Mouse (Mus musculus) ES-Bruce4 (cell line): ENCODE results near the gene Kitl. TPM values are rescaled to one million over a fixed set of nuclear protein-coding genes. Genes with fewer than 3 reads are reported as not detected.

Source experiments
- H3K27ac ChIP-seq: 2 replicates; pipeline ENCODE4 v1.5.1; 2012; ENCODE audit warnings: low read length, inconsistent platforms; ENCODE audit not compliant: insufficient read depth
- H3K27me3 ChIP-seq: 2 replicates; pipeline ENCODE4 v1.6.1; 2012; ENCODE audit warnings: mild to moderate bottlenecking, low read length, inconsistent platforms; ENCODE audit not compliant: control insufficient read depth, poor library complexity, insufficient read depth, severe bottlenecking
- H3K36me3 ChIP-seq: 2 replicates; pipeline ENCODE4 v1.6.1; 2012; ENCODE audit warnings: inconsistent platforms, mild to moderate bottlenecking, low read length, moderate library complexity; ENCODE audit not compliant: control insufficient read depth, poor library complexity, insufficient read depth, severe bottlenecking
- H3K4me1 ChIP-seq: one replicate; pipeline ENCODE4 v1.8.1; 2011; ENCODE audit warnings: low read length; ENCODE audit not compliant: control insufficient read depth, insufficient read depth
- H3K4me3 ChIP-seq: 2 replicates; pipeline ENCODE4 v1.5.1; 2011; ENCODE audit warnings: low read depth, mild to moderate bottlenecking, low read length
- H3K9ac ChIP-seq: 2 replicates; pipeline ENCODE4 v1.6.1; 2012; ENCODE audit warnings: low read depth, mild to moderate bottlenecking, inconsistent platforms; ENCODE audit not compliant: poor library complexity, severe bottlenecking
- H3K9me3 ChIP-seq: replicated peaks from 2 replicates; pipeline ENCODE4 v1.6.1; 2012; ENCODE audit warnings: mild to moderate bottlenecking, low read length, inconsistent platforms; ENCODE audit not compliant: control insufficient read depth, poor library complexity, insufficient read depth, severe bottlenecking
- CTCF ChIP-seq: IDR thresholded peaks from one replicate; pipeline ENCODE4 v1.8.1; 2011; ENCODE audit warnings: low read depth, low read length
- EP300 ChIP-seq: IDR thresholded peaks from 2 replicates; pipeline ENCODE4 v1.6.1; 2011; ENCODE audit warnings: low read depth, low read length; ENCODE audit not compliant: insufficient read depth
- POLR2A ChIP-seq: IDR thresholded peaks from one replicate; pipeline ENCODE4 v1.8.1; 2011; ENCODE audit warnings: low read length; ENCODE audit not compliant: insufficient read depth
- polyA plus RNA-seq: library from polyadenylated mRNA; stranded (reverse); fragments of >200 nt; gene quantifications from 2 replicates; pipeline ENCODE4 v1.2.4, GENCODE M21; 2011; ENCODE audit warnings: low read depth; ENCODE audit not compliant: missing spikeins, insufficient read depth, insufficient read length

Gene Kitl
- polyA plus RNA-seq, 1 experiment: 8.9 TPM

DNA sequence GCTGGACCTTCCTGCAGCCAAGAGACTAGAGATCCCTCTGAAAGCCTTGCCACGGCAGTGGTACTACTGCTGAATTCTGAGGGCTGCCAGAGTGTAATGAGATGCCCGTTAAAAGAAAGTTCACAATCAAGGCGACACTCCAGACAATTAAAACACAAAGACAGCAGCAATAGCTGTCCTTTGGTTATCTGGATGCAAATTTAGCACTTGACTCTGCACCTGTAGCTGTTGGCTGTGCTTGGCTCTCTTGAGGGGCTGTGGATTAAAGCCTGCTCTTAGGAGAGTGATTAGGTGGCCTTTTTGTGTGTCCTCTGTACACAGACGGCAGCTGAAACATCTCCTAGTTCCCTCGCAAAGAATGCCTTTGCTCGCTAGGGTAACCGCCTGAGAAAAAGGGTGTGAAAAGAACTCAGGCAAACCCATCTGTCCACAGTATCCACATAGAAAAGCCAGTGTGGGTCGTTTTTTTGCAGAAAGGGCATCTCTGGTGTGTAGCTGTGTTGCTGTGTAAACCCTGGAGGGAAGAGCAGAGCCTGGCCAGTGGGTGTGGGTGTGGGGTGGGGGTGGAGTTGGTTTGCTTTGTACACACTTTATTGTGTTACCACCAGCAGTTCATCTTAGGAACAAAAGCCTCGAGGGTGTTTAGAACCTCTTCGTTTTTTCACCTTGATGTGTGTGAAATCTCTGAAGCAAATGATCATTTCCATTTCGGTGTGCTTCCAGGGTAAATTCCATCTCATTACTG is 6.8 kb downstream of the Kitl start:
- Histone ChIP-seq H3K4me1 (no peaks in the 10 kb centered on the region), H3K9ac (no peak overlapping the region), H3K27ac (no peak overlapping the region), H3K36me3 (no peaks in the 10 kb centered on the region), H3K27me3 (peaks cover 3% of the 10 kb centered on the region; the same call in 1 of the 2 replicates), H3K9me3 (no peaks in the 10 kb centered on the region), H3K4me3 (no peak overlapping the region)
- TF ChIP-seq EP300: no peak
- TF ChIP-seq CTCF: no peak
- TF ChIP-seq POLR2A: no peak

- Histone ChIP-seq H3K36me3 (no peaks in the 10 kb centered on the region), H3K9ac (no peak overlapping the region), H3K27me3 (peaks cover 3% of the 10 kb centered on the region; the same call in 1 of the 2 replicates), H3K4me3 (no peak overlapping the region), H3K9me3 (no peaks in the 10 kb centered on the region), H3K27ac (no peak overlapping the region), H3K4me1 (no peaks in the 10 kb centered on the region)
- TF ChIP-seq EP300: no peak
- no peak for TF ChIP-seq POLR2A
- no peak for TF ChIP-seq CTCF
Observed at GRCm38 (mm10) chr10:100022835-100023093, 7.3 kb downstream of the Kitl start.

DNA sequence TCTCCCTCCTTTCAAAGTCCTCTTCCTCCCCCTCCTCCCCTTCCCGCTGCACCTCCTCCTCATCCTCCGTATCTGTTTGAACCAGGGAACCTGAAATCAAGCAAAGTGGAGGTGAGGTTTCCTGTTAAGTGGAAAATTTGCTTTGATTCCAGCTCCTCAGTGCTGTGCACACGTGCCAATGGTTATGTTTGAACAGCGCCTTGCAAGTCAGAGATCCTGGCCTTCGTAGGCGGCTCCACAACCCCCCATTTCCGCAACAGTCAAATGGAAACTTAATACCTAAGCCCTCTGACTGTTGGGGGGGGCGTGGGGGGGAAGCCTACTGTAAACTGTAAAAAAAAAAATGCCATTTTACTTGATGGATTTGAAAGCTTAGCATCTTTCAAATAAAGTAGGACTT is 10.2 kb downstream of the Kitl start:
- H3K4me1 ChIP-seq: no peaks in the 10 kb centered on the region
- H3K27me3 ChIP-seq: no peaks in the 10 kb centered on the region; the same call in 1 of the 2 replicates
- no peak overlapping the region for H3K9ac ChIP-seq
- no peaks in the 10 kb centered on the region for H3K36me3 ChIP-seq
- H3K27ac ChIP-seq: no peak overlapping the region
- TF ChIP-seq CTCF: no peak
- TF ChIP-seq POLR2A: no peak
- TF ChIP-seq EP300: no peak
- no peak overlapping the region for H3K4me3 ChIP-seq
- no peaks in the 10 kb centered on the region for H3K9me3 ChIP-seq

- H3K27me3 ChIP-seq: no peaks in the 10 kb centered on the region
Observed at GRCm38 (mm10) chr10:100026778-100027177, 11.3 kb downstream of the Kitl start.

GRCm38 (mm10) chr10:100030385-100030784 is 15.0 kb downstream of the Kitl start:
- Histone ChIP-seq H3K36me3 (no peaks in the 10 kb centered on the region), H3K9me3 (no peaks in the 10 kb centered on the region), H3K4me1 (no peaks in the 10 kb centered on the region), H3K27me3 (no peaks in the 10 kb centered on the region), H3K4me3 (no peak overlapping the region), H3K9ac (no peak overlapping the region), H3K27ac (no peak overlapping the region)
- no peak for TF ChIP-seq POLR2A
- no peak for TF ChIP-seq CTCF
- no peak for TF ChIP-seq EP300

More at GRCm38 (mm10) chr10:100026778-100027177, 11.3 kb downstream of the Kitl start:
- H3K4me3 ChIP-seq: no peak overlapping the region
- H3K4me1 ChIP-seq: no peaks in the 10 kb centered on the region
- no peak overlapping the region for H3K27ac ChIP-seq
- H3K9me3 ChIP-seq: no peaks in the 10 kb centered on the region
- no peak overlapping the region for H3K9ac ChIP-seq
- H3K36me3 ChIP-seq: no peaks in the 10 kb centered on the region
- no peak for TF ChIP-seq POLR2A
- no peak for TF ChIP-seq CTCF
- no peak for TF ChIP-seq EP300

DNA sequence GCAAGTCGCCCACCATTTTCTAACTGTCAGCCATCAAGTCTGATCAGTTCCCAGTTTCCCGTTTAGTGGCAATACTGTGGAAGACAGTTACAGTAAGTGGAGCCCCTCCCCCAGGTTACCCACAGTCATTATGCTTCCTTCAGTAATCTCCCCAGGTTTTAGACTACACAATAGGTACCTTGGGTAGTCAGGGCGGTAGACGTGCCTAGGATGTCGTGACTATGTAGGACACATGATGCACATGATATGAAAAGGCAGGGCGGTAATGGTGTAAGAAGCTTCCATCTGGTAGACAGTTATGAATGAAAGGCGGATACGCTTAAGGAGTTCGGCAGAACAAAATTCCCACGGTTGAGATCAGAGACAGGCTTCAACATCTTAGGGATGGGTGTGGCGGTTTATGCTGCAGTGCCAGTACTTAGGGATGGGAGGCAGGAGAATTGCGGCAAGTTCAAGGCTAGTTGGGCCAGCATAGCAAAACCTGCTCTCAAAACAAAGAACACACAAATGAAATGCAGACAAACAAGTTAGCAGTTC is 15.6 kb downstream of the Kitl start:
- Histone ChIP-seq H3K4me3 (no peak overlapping the region), H3K36me3 (no peaks in the 10 kb centered on the region), H3K4me1 (no peaks in the 10 kb centered on the region), H3K27ac (no peak overlapping the region), H3K27me3 (no peaks in the 10 kb centered on the region), H3K9me3 (no peaks in the 10 kb centered on the region), H3K9ac (no peak overlapping the region)
- TF ChIP-seq CTCF (no peak), POLR2A (no peak), EP300 (no peak)
